Comparison of ENCODE assay signal across 18 mouse cellular contexts in the genomic region with DNA sequence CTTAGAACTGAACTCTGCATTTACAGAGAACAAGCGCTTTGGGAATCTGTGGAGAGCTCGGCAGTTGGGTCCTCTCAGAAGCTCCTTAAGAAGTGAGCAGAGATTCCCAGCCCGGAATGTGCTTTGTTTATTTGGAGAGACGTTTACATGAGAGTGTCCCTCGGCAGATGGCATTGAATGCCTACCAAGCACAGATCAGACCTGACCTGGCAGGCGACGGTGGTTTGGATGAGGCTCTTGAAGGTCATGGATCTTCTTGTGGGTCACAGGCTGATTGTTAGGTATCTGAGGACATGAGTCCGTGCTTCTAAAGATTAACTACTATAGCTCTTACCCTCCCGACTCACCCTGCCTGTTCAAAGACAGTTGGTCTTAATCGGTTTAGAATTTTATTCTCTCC.
"Had no signal": no experiment of that assay in that cellular context is flagged by ENCODE, and none has a peak within 500 bp of the region (broad histone marks: within the 10 kb centered on the region; RNA-seq: fewer than 3 reads in every experiment).

No protein-coding gene starts in this region.

- H3K27ac ChIP-seq: kidney, postnatal 0 days; layer of hippocampus, adult 2 months; liver, embryonic 13.5 days; midbrain, embryonic 10.5 days; midbrain, embryonic 13.5 days; neural tube, embryonic 13.5 days; stomach, embryonic 15.5 days had no signal

- ATAC-seq: lung, postnatal 0 days; midbrain, embryonic 13.5 days; midbrain, embryonic 16.5 days had no signal

- H3K4me1 ChIP-seq: liver, embryonic 13.5 days; megakaryocyte, embryonic 14.5 days; stomach, embryonic 15.5 days had no signal

- H3K4me3 ChIP-seq: layer of hippocampus, adult 2 months; liver, embryonic 13.5 days; megakaryocyte, embryonic 14.5 days; midbrain, embryonic 10.5 days; midbrain, embryonic 13.5 days; myocyte; neural tube, embryonic 13.5 days; stomach, embryonic 15.5 days had no signal

- H3K27me3 ChIP-seq: liver, embryonic 13.5 days; megakaryocyte, embryonic 14.5 days; midbrain, embryonic 13.5 days; stomach, embryonic 15.5 days had no signal

- H3K4me2 ChIP-seq: liver, embryonic 13.5 days; midbrain, embryonic 13.5 days; neural tube, embryonic 13.5 days; stomach, embryonic 15.5 days had no signal

- DNase-seq: kidney, postnatal 25 days; layer of hippocampus, adult 9-11 months; liver, embryonic 13.5 days; lung, adult 2 months; retina, postnatal 1 day; right cerebral cortex, postnatal 25 days; spleen, adult 18-20 months; thymus, postnatal 25 days had no signal

- H3K9ac ChIP-seq: liver, embryonic 13.5 days; midbrain, embryonic 13.5 days; neural tube, embryonic 13.5 days; stomach, embryonic 15.5 days had no signal

- H3K9me3 ChIP-seq: liver, embryonic 13.5 days; midbrain, embryonic 10.5 days; midbrain, embryonic 13.5 days; neural tube, embryonic 13.5 days; stomach, embryonic 15.5 days had no signal

- H3K36me3 ChIP-seq: liver, embryonic 13.5 days; midbrain, embryonic 10.5 days; midbrain, embryonic 13.5 days; neural tube, embryonic 13.5 days; stomach, embryonic 15.5 days had no signal
